Mouse (Mus musculus) liver, postnatal 0 days (tissue): Measurements from ENCODE around the gene Efl1. TPM values are rescaled to one million over a fixed set of nuclear protein-coding genes. Genes with fewer than 3 reads are reported as not detected.

ENCODE experiments used
- ATAC-seq: fragments of 200-750 bp; cut with Nextera tagmentation; 2 replicates; pipeline ENCODE4 v1.8.0; 2017; ENCODE audit warnings: mild to moderate bottlenecking, moderate library complexity
- DNase-seq: peaks from one replicate; pipeline ENCODE4 v3.0.0-alpha.2; 2016
- H3K27ac ChIP-seq: fragments of 300-500 bp; sonication (generic); 2 replicates; pipeline ENCODE4 v1.5.1; 2014; ENCODE audit warnings: antibody characterized with exemption, moderate library complexity, mild to moderate bottlenecking, low read depth
- H3K27me3 ChIP-seq: fragments of 300-500 bp; sonication (generic); 2 replicates; pipeline ENCODE4 v1.6.1; 2014; ENCODE audit warnings: low read length, control low read depth, mixed read lengths; ENCODE audit not compliant: insufficient read depth
- H3K36me3 ChIP-seq: fragments of 300-500 bp; sonication (generic); replicated peaks from 2 replicates; pipeline ENCODE4 v1.6.1; 2014; ENCODE audit warnings: mild to moderate bottlenecking, control low read depth, low read length, moderate library complexity, mixed read lengths; ENCODE audit not compliant: insufficient read depth
- H3K4me1 ChIP-seq: fragments of 300-500 bp; sonication (generic); 2 replicates; pipeline ENCODE4 v1.6.1; 2014; ENCODE audit warnings: antibody characterized with exemption, mild to moderate bottlenecking, control low read depth; ENCODE audit not compliant: insufficient read depth
- H3K4me2 ChIP-seq: fragments of 300-500 bp; sonication (generic); 2 replicates; pipeline ENCODE4 v1.6.1; 2014; ENCODE audit warnings: low read depth, mild to moderate bottlenecking, low read length, moderate library complexity, mixed read lengths
- H3K4me3 ChIP-seq: fragments of 300-500 bp; sonication (generic); 2 replicates; pipeline ENCODE4 v1.5.1; 2014; ENCODE audit warnings: low read depth, low read length
- H3K9ac ChIP-seq: fragments of 300-500 bp; sonication (generic); replicated peaks from 2 replicates; pipeline ENCODE4 v1.6.1; 2014; ENCODE audit warnings: mild to moderate bottlenecking, moderate library complexity
- H3K9me3 ChIP-seq: fragments of 300-500 bp; sonication (generic); 2 replicates; pipeline ENCODE4 v1.6.1; 2016; ENCODE audit warnings: mild to moderate bottlenecking, control low read depth, low read length, mixed read lengths
- CTCF ChIP-seq: sonication (generic); IDR thresholded peaks from 2 replicates; pipeline ENCODE4 v1.5.1; 2016; ENCODE audit warnings: antibody characterized with exemption, low read depth
- EP300 ChIP-seq: IDR thresholded peaks from 2 replicates; pipeline ENCODE4 v1.6.1; 2016; ENCODE audit warnings: antibody characterized with exemption, low read depth, mild to moderate bottlenecking
- WGBS: fragments of 180-500 bp; shearing (Covaris S2); extraction: QIAGEN DNeasy Blood & Tissue Kit; methylation state at CpG from one replicate; pipeline ENCODE4 v1.1.7; 2014; ENCODE audit not compliant: insufficient replicate concordance; 5-methylcytosine and 5-hydroxymethylcytosine counted together
- polyA plus RNA-seq: library from polyadenylated mRNA; unstranded; fragments of >200 nt; fragmentation: Nextera tagmentation; extraction: Ambion mirVana; gene quantifications from 2 replicates; pipeline ENCODE4 v1.2.1, GENCODE M21; 2015

Efl1 gene
- polyA plus RNA-seq, 1 experiment from 2014 or later, result 6.5 TPM

DNA sequence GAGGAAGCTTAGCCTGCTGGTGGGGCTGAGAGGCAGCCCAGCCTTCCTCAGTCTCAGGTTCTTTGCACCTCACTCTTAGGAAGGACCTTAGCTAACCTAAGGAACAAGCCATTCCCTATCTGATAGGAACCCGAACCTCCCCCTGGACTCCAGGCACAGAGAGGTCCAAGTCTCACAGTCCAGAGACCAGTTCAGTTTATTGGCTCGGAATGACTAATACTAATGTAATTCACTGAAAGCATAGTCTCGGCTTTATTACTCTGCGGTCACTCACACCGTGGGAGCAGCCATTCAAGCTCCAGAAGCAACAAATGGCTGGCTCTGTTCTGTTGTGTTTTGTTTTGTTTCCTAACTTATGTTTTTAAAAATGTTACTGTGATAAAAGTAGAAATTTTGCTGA lies 84.7 kb downstream of the Efl1 start:
- Histone ChIP-seq H3K27me3 (no peaks in the 10 kb centered on the region), H3K4me2 (no peak overlapping the region), H3K9ac (no peak overlapping the region), H3K36me3 (peaks cover 5% of the 10 kb centered on the region; the same call in 1 of the 2 replicates), H3K4me1 (no peaks in the 10 kb centered on the region), H3K27ac (no peak overlapping the region), H3K4me3 (no peak overlapping the region), H3K9me3 (no peaks in the 10 kb centered on the region)
- no peak for ATAC-seq
- TF ChIP-seq CTCF, result no peak
- no peak for TF ChIP-seq EP300
- no peak for DNase-seq
- 82% methylated on average over 5 of the region's 5 CpGs for WGBS

DNA sequence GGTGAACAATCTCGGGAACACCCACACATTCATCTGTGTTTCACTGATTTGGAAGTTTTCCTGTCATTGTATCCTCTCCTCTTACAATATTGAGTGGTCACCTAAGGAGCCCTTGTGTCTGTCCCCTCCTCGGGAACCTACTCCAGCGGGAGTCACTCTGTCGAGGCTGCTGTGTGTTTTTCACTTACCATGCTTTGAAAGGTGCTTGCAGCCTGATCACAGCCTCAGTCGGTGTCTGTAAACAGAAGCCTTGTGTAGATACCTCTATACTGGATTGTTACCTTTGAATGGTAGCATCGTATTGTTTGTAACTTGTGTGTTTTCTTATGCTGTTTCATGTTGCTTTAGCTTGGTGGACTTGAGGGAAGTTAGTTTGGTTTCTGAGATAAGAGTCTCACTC lies 85.6 kb downstream of the Efl1 start:
- no peak overlapping the region for H3K27ac ChIP-seq
- no peak for DNase-seq
- no peaks in the 10 kb centered on the region for H3K9me3 ChIP-seq
- no peaks in the 10 kb centered on the region for H3K36me3 ChIP-seq
- no peak for TF ChIP-seq CTCF
- no peak for TF ChIP-seq EP300
- no peaks in the 10 kb centered on the region for H3K27me3 ChIP-seq
- 59% methylated on average over 6 of the region's 6 CpGs for WGBS
- no peak overlapping the region for H3K4me2 ChIP-seq
- H3K9ac ChIP-seq, result no peak overlapping the region
- no peak for ATAC-seq
- no peaks in the 10 kb centered on the region for H3K4me1 ChIP-seq
- H3K4me3 ChIP-seq, result no peak overlapping the region

DNA sequence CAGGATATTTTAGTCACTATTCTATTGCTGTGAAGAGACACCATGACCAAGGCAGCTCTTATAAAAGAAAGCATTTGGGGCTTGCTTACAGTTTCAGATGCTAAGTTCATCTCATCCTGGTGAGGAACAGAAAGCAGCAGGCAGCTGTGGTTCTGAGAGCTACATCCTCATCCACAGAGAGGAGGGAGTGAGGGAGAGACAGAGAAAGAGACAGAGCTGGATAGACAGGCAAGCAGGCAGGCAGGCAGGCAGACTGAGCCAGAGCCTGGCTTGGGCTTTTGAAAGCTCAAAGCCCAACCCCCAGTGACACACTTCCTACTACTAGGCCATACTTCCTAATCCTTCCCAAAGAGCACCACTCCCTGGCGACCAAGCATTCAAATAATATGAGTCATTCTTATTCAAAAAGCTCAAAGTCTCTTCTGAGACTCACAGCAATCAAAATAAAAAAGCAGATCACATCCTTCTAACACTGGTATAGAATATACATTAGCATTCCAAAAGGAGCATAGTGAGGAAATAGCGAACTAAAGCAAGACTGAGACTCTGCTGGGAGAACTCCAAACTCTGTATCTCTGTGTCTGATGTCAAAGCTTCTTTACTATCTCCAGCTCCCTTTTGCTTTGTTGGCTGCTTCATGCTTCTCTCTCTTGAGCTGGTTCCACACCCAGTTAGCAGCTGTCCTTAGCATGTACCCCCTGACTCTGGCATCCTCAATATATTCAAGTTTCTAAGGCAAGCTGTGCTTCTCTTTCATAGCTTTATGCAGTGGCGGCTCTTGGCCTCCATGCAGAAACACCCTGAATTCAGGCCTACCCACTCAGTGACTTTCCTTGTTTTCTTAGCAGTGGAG lies 86.6 kb downstream of the Efl1 start:
- DNase-seq (no peak), ATAC-seq (no peak)
- no peaks in the 10 kb centered on the region for H3K27me3 ChIP-seq
- no peaks in the 10 kb centered on the region for H3K9me3 ChIP-seq
- H3K4me2 ChIP-seq, result no peak overlapping the region
- no peaks in the 10 kb centered on the region for H3K4me1 ChIP-seq
- no peak overlapping the region for H3K4me3 ChIP-seq
- TF ChIP-seq EP300 (no peak), CTCF (no peak)
- H3K36me3 ChIP-seq, result no peaks in the 10 kb centered on the region
- H3K9ac ChIP-seq, result no peak overlapping the region
- WGBS, result 83% methylated on average over 3 of the region's 3 CpGs
- H3K27ac ChIP-seq, result no peak overlapping the region

- no peak overlapping the region for H3K4me2 ChIP-seq
- WGBS, result 87% methylated on average over 11 of the region's 11 CpGs
- H3K4me1 ChIP-seq, result no peaks in the 10 kb centered on the region; the same call in 1 of the 2 replicates
- H3K4me3 ChIP-seq, result no peak overlapping the region
- DNase-seq (no peak), ATAC-seq (no peak)
- no peaks in the 10 kb centered on the region for H3K36me3 ChIP-seq
- no peak overlapping the region for H3K9ac ChIP-seq
- H3K27me3 ChIP-seq, result no peaks in the 10 kb centered on the region
- no peaks in the 10 kb centered on the region for H3K9me3 ChIP-seq
- H3K27ac ChIP-seq, result no peak overlapping the region
- TF ChIP-seq EP300 (no peak), CTCF (no peak)
These were observed 94.8 kb downstream of the Efl1 start for GRCm38 (mm10) chr7:82743116-82743765.

DNA sequence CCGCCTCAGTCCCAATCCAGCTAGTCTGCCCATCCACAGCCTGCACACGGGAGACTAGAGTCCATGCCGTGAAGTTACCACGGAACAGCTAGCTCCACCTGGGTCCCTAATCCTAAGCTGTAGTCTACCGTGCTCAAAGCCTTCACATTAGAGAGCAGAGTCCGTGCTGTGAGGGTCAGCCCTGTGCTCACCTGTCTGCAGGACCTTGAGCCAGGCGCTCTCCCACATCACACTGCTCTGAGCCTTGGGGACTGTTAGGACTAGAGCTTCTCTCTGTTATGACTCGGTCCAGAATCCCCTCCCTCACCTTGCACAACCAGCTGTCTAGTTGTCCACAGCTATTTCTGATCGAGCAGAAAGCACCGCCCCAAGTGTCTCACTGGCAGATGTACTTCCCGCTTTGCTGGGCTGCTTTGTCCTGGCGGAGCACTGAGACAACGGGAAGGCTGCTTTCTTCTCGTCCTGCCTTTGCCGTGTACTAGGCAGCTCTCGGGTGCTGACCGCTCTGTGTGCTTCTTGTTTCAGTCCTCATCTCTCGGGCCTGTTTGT lies 95.8 kb downstream of the Efl1 start:
- Histone ChIP-seq H3K9me3 (no peaks in the 10 kb centered on the region), H3K27ac (no peak overlapping the region), H3K36me3 (no peaks in the 10 kb centered on the region), H3K9ac (no peak overlapping the region), H3K27me3 (no peaks in the 10 kb centered on the region), H3K4me2 (peak overlapping the region; percentile 32), H3K4me1 (peaks cover 2% of the 10 kb centered on the region), H3K4me3 (no peak overlapping the region)
- DNase-seq (no peak), ATAC-seq (no peak)
- 63% methylated on average over 18 of the region's 18 CpGs for WGBS
- no peak for TF ChIP-seq CTCF

- ATAC-seq (peak; percentile 38; the same call in 1 of the 2 replicates), DNase-seq (no peak)
- 39% methylated on average over 2 of the region's 2 CpGs for WGBS
- no peak for TF ChIP-seq CTCF
- TF ChIP-seq EP300, result no peak
- Histone ChIP-seq H3K9me3 (no peaks in the 10 kb centered on the region), H3K9ac (no peak overlapping the region), H3K4me2 (no peak overlapping the region), H3K4me3 (no peak overlapping the region), H3K4me1 (peaks cover 5% of the 10 kb centered on the region), H3K36me3 (peaks cover 7% of the 10 kb centered on the region; the same call in 1 of the 2 replicates), H3K27me3 (no peaks in the 10 kb centered on the region), H3K27ac (no peak overlapping the region)
These were observed 100.4 kb downstream of the Efl1 start for GRCm38 (mm10) chr7:82748812-82749211.
